Mouse (Mus musculus): ENCODE data around the gene Gm21905.

DNA sequence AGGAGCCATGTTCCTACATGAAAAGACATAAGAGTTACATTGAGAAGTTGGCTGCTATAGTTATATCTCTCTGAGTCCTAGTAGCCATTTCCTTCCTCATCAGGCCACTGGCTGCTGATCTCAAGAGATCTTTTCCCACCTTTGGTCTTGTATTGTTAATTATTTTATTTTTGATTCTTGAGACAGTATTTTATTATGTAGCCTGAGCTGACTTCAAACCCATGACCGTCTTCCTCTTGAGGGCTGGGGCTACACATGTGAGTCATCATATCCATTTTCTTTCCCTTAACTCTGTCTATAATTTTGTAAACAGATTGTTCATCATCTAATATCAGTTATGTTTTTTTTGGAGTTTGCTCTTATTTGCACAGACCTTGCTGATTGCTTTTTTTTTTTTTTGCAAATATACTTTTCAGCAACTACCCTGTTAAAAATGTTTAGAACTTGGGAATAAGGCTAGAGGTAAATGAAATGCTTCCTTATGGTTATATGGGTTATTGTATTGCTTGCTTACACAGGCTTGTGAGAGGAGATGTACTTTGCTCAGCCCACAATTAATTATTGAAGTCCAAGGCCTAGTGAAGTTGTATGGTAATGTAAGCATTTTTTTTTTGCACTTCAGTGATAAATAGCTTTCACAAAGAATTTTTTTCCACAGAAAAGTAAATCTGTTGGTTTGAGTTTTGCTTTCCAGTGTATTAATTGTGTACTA, 2.0 kb downstream of the Gm21905 start:
- no peak for TF ChIP-seq POLR2A (IDR thresholded peaks at IDR 0.05; ENCODE audit: borderline replicate concordance, extremely low read depth, low read depth, low read length)
- TF ChIP-seq CTCF (IDR thresholded peaks at IDR 0.05; ENCODE audit: insufficient read depth, low read length) = no peak
